Mouse (Mus musculus): ENCODE results near the gene Fdx1l.

The Fdx1l gene

GRCm38 (mm10) chr9:21027774-21028290, 45.6 kb downstream of the Fdx1l start:
- no peak for DNase-seq

- no peak for DNase-seq
These were observed 46.6 kb downstream of the Fdx1l start for GRCm38 (mm10) chr9:21026849-21027248.

GRCm38 (mm10) chr9:21025258-21025810, 48.1 kb downstream of the Fdx1l start:
- DNase-seq: no peak

GRCm38 (mm10) chr9:21022726-21023125, 50.7 kb downstream of the Fdx1l start:
- DNase-seq: no peak

GRCm38 (mm10) chr9:21022288-21022687, 51.1 kb downstream of the Fdx1l start:
- no peak for DNase-seq

- no peak for DNase-seq
These were observed 52.1 kb downstream of the Fdx1l start for GRCm38 (mm10) chr9:21021363-21021762.

- no peak for DNase-seq
These were observed 54.8 kb downstream of the Fdx1l start for GRCm38 (mm10) chr9:21018600-21018999.
